Mouse (Mus musculus) CH12.LX (cell line): Measurements from ENCODE around the gene Fam187a. TPM values are rescaled to one million over a fixed set of nuclear protein-coding genes. Genes with fewer than 3 reads are reported as not detected.
A peak's percentile ranks its signal among the peaks of the same experiment; 100 is the strongest.

Experiments used
- DNase-seq: peaks from one replicate; pipeline ENCODE4 v3.0.0-alpha.2; 2013; ENCODE audit errors: extremely low read depth
- H3K27ac ChIP-seq: 2 replicates; pipeline ENCODE4 v1.5.1; 2012; ENCODE audit warnings: low read depth, mild to moderate bottlenecking, control low read depth, moderate library complexity; ENCODE audit not compliant: insufficient read depth
- H3K27me3 ChIP-seq: replicated peaks from 2 replicates; pipeline ENCODE3; 2012; ENCODE audit warnings: inconsistent platforms
- H3K36me3 ChIP-seq, 2 experiments: replicated peaks in 1 of 2; 2 replicates each; pipeline versions ENCODE3 to v1.6.1; 2012; ENCODE audit warnings: inconsistent platforms in 1 of 2, low read length in 1 of 2, mild to moderate bottlenecking in 1 of 2, mixed read lengths in 1 of 2, moderate library complexity in 1 of 2; ENCODE audit not compliant: control insufficient read depth in 1 of 2, insufficient read depth in 1 of 2
- H3K4me1 ChIP-seq, 2 experiments: 2 replicates each; pipeline ENCODE4 v1.6.1; 2012; ENCODE audit warnings: inconsistent platforms in 1 of 2, moderate library complexity in 1 of 2; ENCODE audit not compliant: insufficient read depth in 2 of 2, control insufficient read depth in 1 of 2
- H3K4me2 ChIP-seq: 2 replicates; pipeline ENCODE4 v1.6.1; 2012; ENCODE audit warnings: low read depth, mild to moderate bottlenecking, control low read depth; ENCODE audit not compliant: poor library complexity, insufficient read depth, severe bottlenecking
- H3K4me3 ChIP-seq, 3 experiments: fragments of 150-350 bp in 1 of 3; sonication (generic) in 1 of 3; replicated peaks in 1 of 3; 2 replicates each; pipeline versions ENCODE3 to v1.5.1; 2011 to 2012; ENCODE audit warnings: low read depth in 2 of 3, low read length in 2 of 3, mild to moderate bottlenecking in 2 of 3, moderate library complexity in 2 of 3, control low read depth in 1 of 3, improper control_type of control experiment in 1 of 3, inconsistent platforms in 1 of 3, mixed read lengths in 1 of 3; ENCODE audit not compliant: poor library complexity in 1 of 3
- H3K79me2 ChIP-seq: replicated peaks from 2 replicates; pipeline ENCODE4 v1.6.1; 2012; ENCODE audit warnings: mild to moderate bottlenecking, moderate library complexity; ENCODE audit not compliant: control insufficient read depth, poor library complexity, insufficient read depth, severe bottlenecking; ENCODE audit errors: extremely low read depth
- H3K9ac ChIP-seq: 2 replicates; pipeline ENCODE4 v1.6.1; 2012; ENCODE audit warnings: low read depth, mild to moderate bottlenecking, control low read depth, moderate library complexity; ENCODE audit not compliant: insufficient read depth
- H3K9me3 ChIP-seq: replicated peaks from 2 replicates; pipeline ENCODE3; 2012; ENCODE audit warnings: low read length, inconsistent platforms, mixed read lengths
- BHLHE40 ChIP-seq: IDR thresholded peaks from 2 replicates; pipeline ENCODE4 v1.6.1; 2011; ENCODE audit warnings: mild to moderate bottlenecking, low read depth, low read length, improper control_type of control experiment
- CHD1 ChIP-seq: IDR thresholded peaks from 2 replicates; pipeline ENCODE4 v1.6.1; 2012; ENCODE audit warnings: low read depth, low read length, improper control_type of control experiment, inconsistent platforms
- CTCF ChIP-seq, 2 experiments: IDR thresholded peaks in 1 of 2; conservative IDR thresholded peaks in 1 of 2; 2 replicates each; pipeline ENCODE4 v1.5.1; 2011 to 2012; ENCODE audit warnings: low read depth in 2 of 2, low read length in 2 of 2, improper control_type of control experiment in 1 of 2, inconsistent platforms in 1 of 2, mild to moderate bottlenecking in 1 of 2, moderate library complexity in 1 of 2
- E2F4 ChIP-seq: IDR thresholded peaks from 2 replicates; pipeline ENCODE4 v1.6.1; 2011; ENCODE audit warnings: low read depth, low read length, improper control_type of control experiment; ENCODE audit not compliant: insufficient replicate concordance
- ELF1 ChIP-seq: IDR thresholded peaks from 2 replicates; pipeline ENCODE4 v1.6.1; 2014; ENCODE audit warnings: low read depth, mild to moderate bottlenecking, inconsistent platforms, low read length, improper control_type of control experiment
- GABPA ChIP-seq: IDR thresholded peaks from 2 replicates; pipeline ENCODE4 v1.6.1; 2012; ENCODE audit warnings: low read depth, low read length, improper control_type of control experiment, inconsistent platforms; ENCODE audit not compliant: insufficient replicate concordance
- HCFC1 ChIP-seq: IDR thresholded peaks from 2 replicates; pipeline ENCODE4 v1.6.1; 2012; ENCODE audit warnings: low read depth, mild to moderate bottlenecking, inconsistent platforms, low read length, improper control_type of control experiment
- IRF4 ChIP-seq: IDR thresholded peaks from 2 replicates; pipeline ENCODE4 v1.6.1; 2014; ENCODE audit warnings: low read depth, mild to moderate bottlenecking, inconsistent platforms, low read length, improper control_type of control experiment
- JUND ChIP-seq: conservative IDR thresholded peaks from 2 replicates; pipeline ENCODE4 v1.6.1; 2011; ENCODE audit warnings: low read depth, low read length, improper control_type of control experiment
- KAT2A ChIP-seq: IDR thresholded peaks from 2 replicates; pipeline ENCODE4 v1.6.1; 2012; ENCODE audit warnings: low read length, improper control_type of control experiment, inconsistent platforms; ENCODE audit not compliant: insufficient replicate concordance
- MAFK ChIP-seq: IDR thresholded peaks from 2 replicates; pipeline ENCODE4 v1.6.1; 2011; ENCODE audit warnings: low read length, improper control_type of control experiment; ENCODE audit not compliant: insufficient replicate concordance
- MAX ChIP-seq: IDR thresholded peaks from 2 replicates; pipeline ENCODE4 v1.6.1; 2011; ENCODE audit warnings: low read length, improper control_type of control experiment
- MEF2A ChIP-seq: IDR thresholded peaks from 2 replicates; pipeline ENCODE4 v1.6.1; 2014; ENCODE audit warnings: low read depth, mild to moderate bottlenecking, inconsistent platforms, low read length, improper control_type of control experiment, borderline replicate concordance
- MXI1 ChIP-seq: IDR thresholded peaks from 2 replicates; pipeline ENCODE4 v1.6.1; 2011; ENCODE audit warnings: mild to moderate bottlenecking, low read depth, low read length, improper control_type of control experiment
- MYC ChIP-seq: IDR thresholded peaks from 2 replicates; pipeline ENCODE4 v1.6.1; 2011; ENCODE audit warnings: low read depth, mild to moderate bottlenecking, improper control_type of control experiment, low read length
- NRF1 ChIP-seq: IDR thresholded peaks from 2 replicates; pipeline ENCODE4 v1.6.1; 2014; ENCODE audit warnings: low read depth, mild to moderate bottlenecking, inconsistent platforms, low read length, improper control_type of control experiment, moderate library complexity
- RCOR1 ChIP-seq: conservative IDR thresholded peaks from 2 replicates; pipeline ENCODE4 v1.6.1; 2012; ENCODE audit warnings: low read depth, mild to moderate bottlenecking, inconsistent platforms, low read length, improper control_type of control experiment
- SMC3 ChIP-seq: IDR thresholded peaks from 2 replicates; pipeline ENCODE4 v1.6.1; 2011; ENCODE audit warnings: low read depth, low read length, improper control_type of control experiment
- UBTF ChIP-seq: IDR thresholded peaks from 2 replicates; pipeline ENCODE4 v1.6.1; 2012; ENCODE audit warnings: low read depth, mild to moderate bottlenecking, inconsistent platforms, low read length, improper control_type of control experiment, moderate library complexity
- USF1 ChIP-seq: IDR thresholded peaks from 2 replicates; pipeline ENCODE4 v1.6.1; 2014; ENCODE audit warnings: low read depth, mild to moderate bottlenecking, inconsistent platforms, low read length, improper control_type of control experiment
- ZKSCAN1 ChIP-seq: IDR thresholded peaks from 2 replicates; pipeline ENCODE4 v1.6.1; 2012; ENCODE audit warnings: low read depth, inconsistent platforms, low read length, improper control_type of control experiment, borderline replicate concordance
- dilution Hi-C: fragments of 300-500 bp; cut with MboI; formaldehyde crosslinking; loops from 2 replicates; pipeline ENCODE4 v1.14.3; 2020; ENCODE audit warnings: low sequenced_read_pairs; ENCODE audit not compliant: extremely low pct_unique_long_range_greater_than_20kb, extremely low pct_ligation_motif_present
- in situ Hi-C: fragments of 300-500 bp; cut with MboI; formaldehyde crosslinking; loops from 3 replicates; pipeline ENCODE4 v1.14.3; 2019; ENCODE audit warnings: low sequenced_read_pairs, low pct_ligation_motif_present, low pct_unique_long_range_greater_than_20kb, mixed read lengths
- polyA plus RNA-seq: library from polyadenylated mRNA; unstranded; fragments of >175 nt; gene quantifications from 2 replicates; pipeline ENCODE4 v1.2.1, GENCODE M21; 2012; ENCODE audit warnings: low read depth; ENCODE audit not compliant: insufficient read length
- total RNA-seq, 2 experiments: library from RNA; depleted of rRNA; stranded (reverse); fragments of 300-350 nt in 1 of 2; fragments of >200 nt in 1 of 2; gene quantifications; 2 replicates each; pipeline ENCODE4 v1.2.3; 2012 to 2014

Gene Fam187a
- total and polyA plus RNA-seq, 3 experiments: not detected

DNA sequence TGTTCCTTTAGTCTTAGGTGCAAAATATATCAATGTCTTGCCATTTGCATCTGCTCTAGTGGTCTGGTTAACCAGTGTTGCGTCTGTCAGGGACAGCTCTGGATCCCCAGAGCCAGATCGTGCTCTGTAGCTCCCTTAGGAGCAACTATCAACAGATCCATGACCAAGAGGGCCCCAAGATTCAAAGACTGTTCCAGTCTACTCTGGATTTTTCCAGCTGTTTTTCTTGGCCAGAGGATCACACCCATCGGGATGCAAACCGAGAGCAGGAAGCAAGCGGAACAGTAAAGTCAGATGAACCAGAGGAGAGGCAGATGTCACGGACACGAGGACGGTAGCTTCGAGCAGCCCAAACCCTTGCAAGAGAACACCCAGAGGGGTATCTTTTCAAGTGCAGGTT lies 48.8 kb upstream of the Fam187a start:
- no peak for DNase-seq
- dilution Hi-C loops: no loop called here
- Histone ChIP-seq H3K79me2 (no peaks in the 10 kb centered on the region), H3K4me3 (no peak overlapping the region), H3K9me3 (no peaks in the 10 kb centered on the region), H3K4me2 (no peak overlapping the region), H3K9ac (no peak overlapping the region), H3K4me1 (peaks cover 0 to 19% of the 10 kb centered on the region in 2 experiments; a peak in 2 of 4 replicates), H3K36me3 (peaks cover 43 to 62% of the 10 kb centered on the region in 2 experiments), H3K27me3 (peaks cover 2% of the 10 kb centered on the region), H3K27ac (no peak overlapping the region)
- in situ Hi-C loops: no loop called here
- TF ChIP-seq ZKSCAN1 (no peak), E2F4 (no peak), UBTF (no peak), BHLHE40 (no peak), ELF1 (no peak), CTCF (conservative IDR thresholded peaks at IDR 0.05 in 1 of 2, IDR thresholded peaks at IDR 0.05 in 1 of 2; ENCODE audit: low read depth in 2 of 2, low read length in 2 of 2) (no peak), USF1 (no peak), RCOR1 (no peak), MYC (no peak), NRF1 (no peak), HCFC1 (no peak), IRF4 (no peak), MAFK (no peak), MEF2A (no peak), GABPA (no peak), CHD1 (no peak), JUND (no peak), MXI1 (no peak)

DNA sequence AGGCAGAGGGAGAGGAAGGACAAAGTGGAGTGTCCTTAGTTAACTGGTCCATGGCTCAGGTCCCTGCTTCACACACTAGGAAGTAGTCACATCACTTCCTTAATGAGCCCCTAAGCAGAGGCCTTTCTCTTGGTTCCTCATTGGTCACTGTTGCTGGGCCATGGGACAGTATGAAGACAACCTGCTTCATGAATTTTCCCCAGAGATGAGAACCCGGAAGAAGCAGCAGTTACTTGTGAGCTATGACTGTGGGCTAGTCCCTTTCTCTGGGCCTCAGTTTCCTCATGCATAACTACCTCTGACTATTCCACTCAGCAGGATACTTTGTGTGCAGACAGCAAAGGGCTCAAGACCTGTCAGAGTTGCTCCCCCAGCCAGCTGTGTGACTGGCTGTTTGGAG lies 47.6 kb upstream of the Fam187a start:
- TF ChIP-seq MAX (no peak), KAT2A (no peak), SMC3 (no peak), ZKSCAN1 (no peak), ELF1 (peak; percentile 53)
- dilution Hi-C loops (no loop called here), in situ Hi-C loops (no loop called here)
- Histone ChIP-seq H3K27ac (no peak overlapping the region), H3K4me2 (no peak overlapping the region), H3K9ac (no peak overlapping the region), H3K27me3 (no peaks in the 10 kb centered on the region), H3K4me3 (no peak overlapping the region), H3K9me3 (no peaks in the 10 kb centered on the region), H3K36me3 (peaks cover 55 to 74% of the 10 kb centered on the region in 2 experiments), H3K79me2 (no peaks in the 10 kb centered on the region), H3K4me1 (peaks cover 0 to 19% of the 10 kb centered on the region in 2 experiments; a peak in 2 of 4 replicates)
- peak; percentile 57 for DNase-seq
